Mouse (Mus musculus) liver, embryonic 12.5 days (tissue): ENCODE results near the gene Mia2. TPM values are rescaled to one million over a fixed set of nuclear protein-coding genes. Genes with fewer than 3 reads are reported as not detected.

Experiments
- ATAC-seq: fragments of 200-750 bp; cut with Nextera tagmentation; 2 replicates; pipeline ENCODE4 v1.8.0; 2017; ENCODE audit warnings: moderate number of reproducible peaks, mild to moderate bottlenecking, moderate library complexity
- H3K27ac ChIP-seq: fragments of 300-500 bp; sonication (generic); 2 replicates; pipeline ENCODE4 v1.5.1; 2016; ENCODE audit warnings: mild to moderate bottlenecking
- H3K27me3 ChIP-seq: fragments of 300-500 bp; sonication (generic); replicated peaks from 2 replicates; pipeline ENCODE4 v1.6.1; 2016; ENCODE audit warnings: mild to moderate bottlenecking, moderate library complexity
- H3K36me3 ChIP-seq: fragments of 300-500 bp; sonication (generic); 2 replicates; pipeline ENCODE4 v1.6.1; 2016; ENCODE audit warnings: mild to moderate bottlenecking, moderate library complexity
- H3K4me1 ChIP-seq: fragments of 300-500 bp; sonication (generic); 2 replicates; pipeline ENCODE4 v1.6.1; 2016
- H3K4me2 ChIP-seq: fragments of 300-500 bp; sonication (generic); 2 replicates; pipeline ENCODE4 v1.6.1; 2016; ENCODE audit warnings: mild to moderate bottlenecking, moderate library complexity
- H3K4me3 ChIP-seq: fragments of 300-500 bp; sonication (generic); 2 replicates; pipeline ENCODE4 v1.5.1; 2016; ENCODE audit warnings: mild to moderate bottlenecking, moderate library complexity
- H3K9ac ChIP-seq: fragments of 300-500 bp; sonication (generic); 2 replicates; pipeline ENCODE4 v1.6.1; 2016; ENCODE audit warnings: mild to moderate bottlenecking, moderate library complexity
- H3K9me3 ChIP-seq: fragments of 300-500 bp; sonication (generic); replicated peaks from 2 replicates; pipeline ENCODE4 v1.6.1; 2016; ENCODE audit warnings: mild to moderate bottlenecking, moderate library complexity
- WGBS: fragments of 180-500 bp; shearing (Covaris S2); methylation state at CpG from one replicate; pipeline ENCODE4 v1.1.7; 2016; ENCODE audit not compliant: insufficient replicate concordance; 5-methylcytosine and 5-hydroxymethylcytosine counted together
- polyA plus RNA-seq: library from polyadenylated mRNA; unstranded; fragments of >200 nt; fragmentation: Nextera tagmentation; extraction: Ambion mirVana; gene quantifications from 2 replicates; pipeline ENCODE4 v1.2.1, GENCODE M21; 2016

Gene Mia2
- polyA plus RNA-seq, 1 experiment from 2014 or later: 52.6 TPM

DNA sequence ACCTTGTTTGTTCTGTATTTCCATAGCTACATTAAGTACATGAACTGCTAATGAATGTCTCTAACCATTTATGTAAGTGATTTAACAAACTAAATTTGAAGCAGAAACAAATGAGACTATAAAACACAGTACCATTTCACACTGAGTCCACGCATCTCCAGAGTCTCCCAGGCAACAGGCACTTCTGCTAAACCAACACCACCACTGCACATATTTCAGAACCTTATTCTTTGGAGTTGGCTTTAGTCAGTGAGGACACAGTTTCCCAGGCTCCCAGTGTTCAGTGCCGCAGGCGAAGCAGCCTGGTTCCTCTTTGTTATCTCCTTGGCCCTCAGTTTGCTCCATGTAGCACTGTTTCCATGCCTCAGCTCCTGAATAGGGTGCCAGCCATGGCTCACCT is 82.2 kb downstream of the Mia2 start:
- Histone ChIP-seq H3K36me3 (peaks cover 89% of the 10 kb centered on the region), H3K27ac (no peak overlapping the region), H3K4me3 (no peak overlapping the region), H3K4me2 (no peak overlapping the region), H3K9me3 (no peaks in the 10 kb centered on the region), H3K27me3 (no peaks in the 10 kb centered on the region), H3K4me1 (no peaks in the 10 kb centered on the region), H3K9ac (no peak overlapping the region)
- no peak for ATAC-seq
- 89% methylated on average over 3 of the region's 3 CpGs for WGBS

DNA sequence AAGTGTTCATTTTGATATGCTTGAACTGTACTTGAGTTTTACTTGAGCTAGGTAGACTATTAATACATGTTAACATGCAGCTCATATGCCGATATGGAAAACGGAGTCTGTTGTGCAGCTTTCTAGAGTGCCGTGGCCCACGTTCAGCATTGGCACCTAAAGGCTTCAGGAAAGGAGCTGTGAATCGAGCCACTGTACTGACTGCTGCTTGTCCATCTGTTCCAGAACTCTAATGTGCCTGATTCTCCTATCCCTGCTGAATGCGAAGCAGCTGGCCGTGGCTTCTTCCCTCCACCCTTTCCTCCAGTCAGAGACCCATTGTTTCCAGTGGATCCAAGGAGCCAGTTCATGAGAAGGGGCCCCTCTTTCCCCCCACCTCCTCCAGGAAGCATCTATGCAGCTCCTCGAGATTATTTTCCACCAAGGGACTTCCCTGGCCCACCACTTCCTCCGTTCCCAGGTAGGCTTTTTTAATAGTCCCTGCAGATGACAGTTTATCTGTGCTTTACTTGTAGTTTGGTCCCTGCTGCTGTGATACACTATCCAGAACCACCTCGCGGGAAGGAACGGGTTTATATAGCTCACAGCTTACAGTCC is 92.6 kb downstream of the Mia2 start:
- peaks cover under 1% of the 10 kb centered on the region; the same call in 1 of the 2 replicates for H3K4me1 ChIP-seq
- H3K36me3 ChIP-seq: peaks cover 71% of the 10 kb centered on the region
- no peak for ATAC-seq
- H3K4me3 ChIP-seq: no peak overlapping the region
- no peaks in the 10 kb centered on the region for H3K27me3 ChIP-seq
- no peaks in the 10 kb centered on the region for H3K9me3 ChIP-seq
- no peak overlapping the region for H3K4me2 ChIP-seq
- no peak overlapping the region for H3K27ac ChIP-seq
- H3K9ac ChIP-seq: no peak overlapping the region
- WGBS: 80% methylated on average over 12 of the region's 12 CpGs

DNA sequence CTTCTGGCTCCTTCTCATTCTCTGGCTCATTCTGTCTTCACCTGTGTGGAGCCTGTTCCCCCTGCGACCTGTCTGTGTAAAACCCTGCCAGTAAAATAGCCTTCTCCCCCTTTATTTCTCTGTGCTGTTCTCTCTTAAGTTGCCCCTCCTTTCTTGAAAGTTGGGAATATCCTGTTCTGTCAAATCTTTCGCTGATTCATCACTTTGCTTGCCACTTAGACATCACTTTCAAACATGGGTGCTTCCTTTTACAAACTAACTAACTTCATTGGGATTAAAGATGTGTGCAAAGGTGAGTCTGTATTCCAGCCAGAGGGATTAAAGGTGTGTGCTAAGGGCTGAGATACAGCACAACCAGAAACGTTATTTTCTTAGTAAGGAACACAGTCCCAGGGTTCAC is 98.0 kb downstream of the Mia2 start:
- H3K36me3 ChIP-seq: peaks cover 26% of the 10 kb centered on the region
- H3K27me3 ChIP-seq: no peaks in the 10 kb centered on the region
- no peak for ATAC-seq
- H3K9me3 ChIP-seq: no peaks in the 10 kb centered on the region
- 70% methylated on average over 3 of the region's 3 CpGs for WGBS
- no peak overlapping the region for H3K9ac ChIP-seq
- peak overlapping the region; percentile 18 for H3K27ac ChIP-seq
- no peak overlapping the region for H3K4me3 ChIP-seq
- H3K4me1 ChIP-seq: peaks cover 27% of the 10 kb centered on the region
- no peak overlapping the region for H3K4me2 ChIP-seq

- Histone ChIP-seq H3K27me3 (no peaks in the 10 kb centered on the region), H3K4me1 (peaks cover 31% of the 10 kb centered on the region), H3K4me3 (no peak overlapping the region), H3K9me3 (no peaks in the 10 kb centered on the region), H3K9ac (no peak overlapping the region; the same call in 1 of the 2 replicates), H3K36me3 (peaks cover 23% of the 10 kb centered on the region), H3K27ac (peak overlapping the region; percentile 78), H3K4me2 (peak overlapping the region; percentile 42)
- ATAC-seq: peak; percentile 93
- WGBS: 18% methylated on average over 9 of the region's 9 CpGs
These were observed 98.9 kb downstream of the Mia2 start for GRCm38 (mm10) chr12:59194341-59195003.

- no peaks in the 10 kb centered on the region for H3K9me3 ChIP-seq
- H3K36me3 ChIP-seq: peaks cover 25% of the 10 kb centered on the region
- peak overlapping the region; percentile 42 for H3K4me2 ChIP-seq
- peak overlapping the region; percentile 4; the same call in 1 of the 2 replicates for H3K9ac ChIP-seq
- no peak overlapping the region for H3K4me3 ChIP-seq
- whole genome bisulfite sequencing: 63% methylated on average over 4 of the region's 4 CpGs
- peaks cover 31% of the 10 kb centered on the region for H3K4me1 ChIP-seq
- ATAC-seq: no peak
- no peaks in the 10 kb centered on the region for H3K27me3 ChIP-seq
- peak overlapping the region; percentile 78 for H3K27ac ChIP-seq
These were observed 99.5 kb downstream of the Mia2 start for GRCm38 (mm10) chr12:59195065-59195464.

- Histone ChIP-seq H3K4me1 (peaks cover 31% of the 10 kb centered on the region), H3K4me3 (no peak overlapping the region), H3K9ac (no peak overlapping the region), H3K9me3 (no peaks in the 10 kb centered on the region), H3K27ac (no peak overlapping the region), H3K36me3 (peaks cover 24% of the 10 kb centered on the region), H3K4me2 (no peak overlapping the region), H3K27me3 (no peaks in the 10 kb centered on the region)
- ATAC-seq: no peak
- WGBS: 90% methylated on average over 4 of the region's 4 CpGs
These were observed 100.3 kb downstream of the Mia2 start for GRCm38 (mm10) chr12:59195941-59196340.

DNA sequence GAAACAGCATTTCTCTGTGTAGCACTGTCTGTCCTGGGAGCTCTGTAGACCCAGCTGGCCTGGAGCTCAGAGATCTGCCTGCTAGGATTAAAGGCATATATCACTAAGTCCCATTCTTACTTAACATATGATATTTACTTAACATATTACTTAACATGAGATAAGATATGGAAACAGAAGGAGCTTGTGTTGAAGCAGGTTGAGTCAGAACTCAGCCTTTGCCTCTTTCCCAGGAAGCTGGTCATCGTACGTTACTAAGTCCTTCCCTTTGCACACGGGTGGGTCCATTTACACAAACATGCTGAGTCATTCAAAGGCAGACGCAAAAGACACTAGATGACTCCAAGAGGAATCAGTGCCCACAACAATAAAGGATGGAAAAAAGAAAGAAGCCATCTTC is 103.2 kb downstream of the Mia2 start:
- H3K4me2 ChIP-seq: no peak overlapping the region
- peaks cover 36% of the 10 kb centered on the region for H3K36me3 ChIP-seq
- 40% methylated on average over 4 of the region's 4 CpGs for WGBS
- no peak overlapping the region for H3K9ac ChIP-seq
- no peak overlapping the region for H3K27ac ChIP-seq
- no peaks in the 10 kb centered on the region for H3K9me3 ChIP-seq
- no peaks in the 10 kb centered on the region for H3K27me3 ChIP-seq
- no peak overlapping the region for H3K4me3 ChIP-seq
- no peak for ATAC-seq
- peaks cover 25% of the 10 kb centered on the region for H3K4me1 ChIP-seq

DNA sequence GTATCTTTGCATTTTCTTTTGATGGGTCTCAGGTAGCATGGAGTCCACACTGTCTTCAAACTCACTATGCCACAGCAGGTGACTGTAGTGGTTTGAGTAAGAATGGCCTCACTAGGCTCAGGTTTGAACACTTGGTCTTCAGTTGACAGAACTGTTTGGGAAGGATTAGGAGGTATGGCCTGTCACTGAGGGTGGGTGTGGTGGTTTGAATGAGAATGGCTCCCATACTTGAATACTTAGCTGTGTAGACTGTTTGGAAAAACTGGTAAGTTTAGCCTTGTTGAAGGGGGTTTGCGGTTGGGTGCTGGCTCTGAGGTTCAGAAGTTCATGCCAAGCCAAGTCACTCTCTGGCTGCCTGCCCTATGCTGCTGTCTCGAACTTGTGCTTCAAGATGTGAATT is 103.8 kb downstream of the Mia2 start:
- no peak overlapping the region for H3K9ac ChIP-seq

DNA sequence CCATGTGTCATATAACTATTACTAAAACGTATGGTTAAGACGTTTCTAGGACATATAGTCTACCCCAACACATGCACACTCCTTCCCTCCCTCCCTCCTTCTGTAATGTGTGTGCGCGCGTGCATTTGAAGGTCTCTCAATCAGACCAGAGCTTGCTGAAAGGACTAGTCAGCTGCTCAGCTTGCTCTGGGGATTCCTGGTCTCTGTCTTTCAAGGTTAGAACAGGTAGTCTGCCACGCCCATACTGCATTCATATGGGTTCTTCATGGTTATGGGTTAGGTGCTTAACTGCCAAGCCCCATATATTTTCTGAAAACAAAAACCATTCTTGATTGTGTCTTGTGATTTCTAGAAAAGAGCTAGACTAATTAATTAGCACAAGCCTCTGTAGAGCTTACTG is 110.0 kb downstream of the Mia2 start:
- H3K4me1 ChIP-seq: peaks cover 21% of the 10 kb centered on the region
- no peak overlapping the region for H3K27ac ChIP-seq
- no peak for ATAC-seq
- H3K4me3 ChIP-seq: no peak overlapping the region
- WGBS: 89% methylated on average over 6 of the region's 6 CpGs
- peaks cover 32% of the 10 kb centered on the region for H3K36me3 ChIP-seq
- H3K9me3 ChIP-seq: no peaks in the 10 kb centered on the region
- no peaks in the 10 kb centered on the region for H3K27me3 ChIP-seq
- H3K9ac ChIP-seq: no peak overlapping the region
- H3K4me2 ChIP-seq: no peak overlapping the region

More for the DNA sequence above, 103.8 kb downstream of the Mia2 start:
- Histone ChIP-seq H3K4me3 (no peak overlapping the region), H3K36me3 (peaks cover 42% of the 10 kb centered on the region), H3K9me3 (no peaks in the 10 kb centered on the region), H3K4me1 (peaks cover 18% of the 10 kb centered on the region), H3K4me2 (no peak overlapping the region), H3K27me3 (no peaks in the 10 kb centered on the region), H3K27ac (no peak overlapping the region)
- WGBS: 82% methylated on average over 2 of the region's 2 CpGs
- no peak for ATAC-seq

- peaks cover 33% of the 10 kb centered on the region for H3K36me3 ChIP-seq
- H3K9ac ChIP-seq: no peak overlapping the region
- no peak overlapping the region for H3K4me2 ChIP-seq
- no peaks in the 10 kb centered on the region for H3K27me3 ChIP-seq
- peaks cover 21% of the 10 kb centered on the region for H3K4me1 ChIP-seq
- H3K27ac ChIP-seq: no peak overlapping the region
- 75% methylated on average over 4 of the region's 4 CpGs for WGBS
- H3K4me3 ChIP-seq: no peak overlapping the region
- H3K9me3 ChIP-seq: no peaks in the 10 kb centered on the region
- no peak for ATAC-seq
These were observed 110.8 kb downstream of the Mia2 start for GRCm38 (mm10) chr12:59206208-59206999.

GRCm38 (mm10) chr12:59207000-59207390 is 111.4 kb downstream of the Mia2 start:
- Histone ChIP-seq H3K27me3 (no peaks in the 10 kb centered on the region), H3K4me3 (no peak overlapping the region), H3K9ac (no peak overlapping the region), H3K27ac (no peak overlapping the region), H3K4me2 (no peak overlapping the region), H3K9me3 (no peaks in the 10 kb centered on the region), H3K36me3 (peaks cover 37% of the 10 kb centered on the region), H3K4me1 (peaks cover 21% of the 10 kb centered on the region)
- no peak for ATAC-seq
- 25% methylated on average over 3 of the region's 3 CpGs for WGBS

DNA sequence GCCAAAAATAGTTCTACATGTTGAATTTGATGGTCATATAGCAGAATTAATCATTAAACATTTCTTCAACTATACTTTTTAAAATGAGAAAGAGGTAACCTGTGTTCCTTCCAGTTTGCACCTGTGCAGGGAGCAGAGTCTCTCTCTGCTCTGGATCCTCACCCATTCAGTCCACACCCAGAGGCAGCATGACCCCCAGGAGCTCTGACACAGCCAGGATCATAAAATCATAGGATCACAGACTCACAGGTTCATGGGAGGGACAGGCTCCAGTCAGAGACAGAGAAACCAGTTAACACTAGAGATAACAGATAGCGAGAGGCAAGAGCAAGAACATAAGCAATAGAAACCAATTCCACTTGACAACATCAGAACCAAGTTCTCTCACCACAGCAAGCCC is 112.2 kb downstream of the Mia2 start:
- Histone ChIP-seq H3K9me3 (no peaks in the 10 kb centered on the region), H3K27me3 (no peaks in the 10 kb centered on the region), H3K27ac (no peak overlapping the region), H3K4me1 (peaks cover 21% of the 10 kb centered on the region), H3K4me3 (no peak overlapping the region), H3K9ac (no peak overlapping the region), H3K36me3 (peaks cover 37% of the 10 kb centered on the region), H3K4me2 (no peak overlapping the region)
- ATAC-seq: peak; percentile 60; the same call in 1 of the 2 replicates
- 31% methylated on average over 1 of the region's 1 CpGs for WGBS
